Mouse (Mus musculus): Measurements from ENCODE around the gene Rhbdf2. TPM values are rescaled to one million over a fixed set of nuclear protein-coding genes. Genes with fewer than 3 reads are reported as not detected.
A peak's percentile ranks its signal among the peaks of the same experiment; 100 is the strongest.

The Rhbdf2 gene
- total and polyA plus RNA-seq, 2 experiments from 2014 or later, result 1.0 to 3.4 TPM

DNA sequence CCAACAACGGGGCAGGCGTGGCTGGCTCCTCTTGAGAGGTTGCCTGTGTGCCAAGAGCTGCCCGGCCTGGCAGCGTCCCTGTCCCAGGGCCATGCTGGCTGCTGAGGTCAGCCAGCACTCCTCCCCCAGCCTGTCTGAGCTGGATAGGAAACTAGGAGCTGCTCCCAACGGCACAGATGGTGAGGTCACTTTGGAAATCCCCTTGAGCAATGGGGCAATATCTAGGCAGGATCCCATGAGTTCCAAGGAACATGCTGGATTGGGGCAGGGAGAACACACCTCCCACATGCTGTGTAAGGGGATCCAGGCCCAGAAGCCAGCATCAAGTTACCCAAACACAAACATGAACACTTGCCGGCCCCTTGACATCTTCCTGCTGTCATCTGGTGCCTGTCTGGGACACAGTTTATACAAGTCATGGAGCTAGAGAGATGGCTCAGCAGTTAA lies 5.5 kb downstream of the Rhbdf2 start:
- H3K9ac ChIP-seq (replicated peaks; ENCODE audit: low read length, poor library complexity, severe bottlenecking), result no peak overlapping the region
- no peak overlapping the region for H3K4me2 ChIP-seq (ENCODE audit: low read depth, low read length, poor library complexity, severe bottlenecking)
- DNase-seq (ENCODE audit: low spot score) (peak; percentile 86), ATAC-seq (ENCODE audit: low FRiP score) (peak; percentile 56; the same call in 1 of the 2 replicates)
- H3K4me3 ChIP-seq (ENCODE audit: low read depth, low read length), result no peak overlapping the region
- no peaks in the 10 kb centered on the region for H3K36me3 ChIP-seq (ENCODE audit: insufficient read depth, low read length)
- H3K4me1 ChIP-seq (ENCODE audit: insufficient read depth, low read length), result no peaks in the 10 kb centered on the region
- H3K9me3 ChIP-seq (ENCODE audit: low read length), result no peaks in the 10 kb centered on the region
- peaks cover 21% of the 10 kb centered on the region; the same call in 1 of the 2 replicates for H3K27me3 ChIP-seq (ENCODE audit: insufficient read depth, low read length)
- no peak overlapping the region for H3K27ac ChIP-seq (ENCODE audit: low read depth, low read length)
- WGBS, result 61% methylated on average over 6 of the region's 6 CpGs
- TF ChIP-seq CTCF (IDR thresholded peaks at IDR 0.05), result no peak

DNA sequence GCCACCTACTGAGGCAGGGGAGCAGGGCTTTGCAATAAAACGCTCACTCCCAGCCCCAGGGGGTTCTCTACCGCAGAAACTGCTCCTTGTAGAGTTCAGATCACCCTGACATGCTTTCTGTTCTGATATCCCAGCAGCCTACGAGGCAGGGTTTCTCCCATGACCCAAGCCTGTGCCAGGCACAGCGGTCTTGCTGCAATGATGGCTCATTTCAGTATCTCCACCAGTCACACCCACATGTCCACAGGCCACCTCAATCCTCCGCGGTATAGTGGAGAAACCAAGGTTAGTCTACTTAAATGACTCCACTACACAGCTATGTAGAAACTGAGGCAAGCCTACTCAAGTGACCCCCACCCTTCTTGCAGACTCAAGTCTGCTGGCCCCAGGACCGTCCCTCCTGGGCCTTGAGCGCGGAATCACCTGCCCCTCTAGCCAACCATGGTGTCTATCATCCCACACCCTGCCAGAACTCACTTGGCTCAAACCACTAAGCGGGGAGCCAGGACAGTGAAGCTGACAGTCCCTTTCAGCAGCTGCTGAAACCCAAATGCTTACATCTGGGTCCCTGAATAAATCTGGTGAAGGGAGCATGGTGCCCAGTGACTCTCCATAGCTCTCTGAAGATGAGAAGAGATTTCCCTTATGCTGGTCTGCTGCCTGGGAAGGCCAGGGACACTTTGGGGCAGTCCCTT lies 6.1 kb downstream of the Rhbdf2 start:
- no peak for TF ChIP-seq CTCF (IDR thresholded peaks at IDR 0.05)
- Histone ChIP-seq H3K4me1 (ENCODE audit: insufficient read depth, low read length) (no peaks in the 10 kb centered on the region), H3K27ac (ENCODE audit: low read depth, low read length) (no peak overlapping the region; the same call in 1 of the 2 replicates), H3K9me3 (ENCODE audit: low read length) (no peaks in the 10 kb centered on the region), H3K9ac (replicated peaks; ENCODE audit: low read length, poor library complexity, severe bottlenecking) (no peak overlapping the region), H3K4me2 (ENCODE audit: low read depth, low read length, poor library complexity, severe bottlenecking) (no peak overlapping the region), H3K4me3 (ENCODE audit: low read depth, low read length) (no peak overlapping the region), H3K36me3 (ENCODE audit: insufficient read depth, low read length) (no peaks in the 10 kb centered on the region), H3K27me3 (ENCODE audit: insufficient read depth, low read length) (peaks cover 21% of the 10 kb centered on the region; the same call in 1 of the 2 replicates)
- no peak for ATAC-seq (ENCODE audit: low FRiP score)
- no peak for DNase-seq (ENCODE audit: low spot score)
- WGBS, result 80% methylated on average over 10 of the region's 10 CpGs

DNA sequence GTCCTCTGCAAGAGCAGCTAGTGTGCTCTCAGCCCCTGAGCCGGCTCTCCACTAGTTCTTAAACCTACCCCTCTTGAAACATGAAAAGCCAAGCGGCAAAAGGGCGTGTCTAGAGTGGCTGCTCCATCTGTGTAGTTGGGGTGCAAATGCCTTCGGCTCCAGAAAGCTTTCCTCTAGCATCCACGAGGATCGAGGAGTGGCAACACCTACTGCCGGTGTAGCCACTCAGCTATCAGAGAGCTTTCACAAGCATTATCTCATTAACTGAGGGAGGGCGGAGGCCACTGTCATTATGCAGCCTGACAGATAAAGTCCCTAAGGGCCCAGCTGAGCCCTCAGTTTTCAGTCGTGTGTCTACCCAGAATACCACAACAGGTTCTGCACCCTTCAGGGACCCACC lies 6.7 kb downstream of the Rhbdf2 start:
- no peak overlapping the region for H3K4me3 ChIP-seq (ENCODE audit: low read depth, low read length)
- TF ChIP-seq CTCF (IDR thresholded peaks at IDR 0.05), result no peak
- ATAC-seq (ENCODE audit: low FRiP score), result no peak
- no peak for DNase-seq (ENCODE audit: low spot score)
- no peak overlapping the region for H3K9ac ChIP-seq (replicated peaks; ENCODE audit: low read length, poor library complexity, severe bottlenecking)
- H3K27ac ChIP-seq (ENCODE audit: low read depth, low read length), result no peak overlapping the region
- H3K4me1 ChIP-seq (ENCODE audit: insufficient read depth, low read length), result no peaks in the 10 kb centered on the region
- peaks cover 15% of the 10 kb centered on the region; the same call in 1 of the 2 replicates for H3K27me3 ChIP-seq (ENCODE audit: insufficient read depth, low read length)
- no peak overlapping the region for H3K4me2 ChIP-seq (ENCODE audit: low read depth, low read length, poor library complexity, severe bottlenecking)
- 46% methylated on average over 9 of the region's 9 CpGs for WGBS
- H3K36me3 ChIP-seq (ENCODE audit: insufficient read depth, low read length), result no peaks in the 10 kb centered on the region
- H3K9me3 ChIP-seq (ENCODE audit: low read length), result no peaks in the 10 kb centered on the region

GRCm38 (mm10) chr11:116619561-116619960 lies 7.3 kb downstream of the Rhbdf2 start:
- H3K36me3 ChIP-seq (ENCODE audit: insufficient read depth, low read length), result no peaks in the 10 kb centered on the region

GRCm38 (mm10) chr11:116619156-116619555 lies 7.7 kb downstream of the Rhbdf2 start:
- H3K9me3 ChIP-seq (ENCODE audit: low read length), result no peaks in the 10 kb centered on the region
- no peaks in the 10 kb centered on the region for H3K4me1 ChIP-seq (ENCODE audit: insufficient read depth, low read length)
- H3K27me3 ChIP-seq (ENCODE audit: insufficient read depth, low read length), result peaks cover 8% of the 10 kb centered on the region; the same call in 1 of the 2 replicates
- ATAC-seq (ENCODE audit: low FRiP score) (no peak), DNase-seq (ENCODE audit: low spot score) (no peak)
- WGBS, result 84% methylated on average over 7 of the region's 7 CpGs
- H3K4me3 ChIP-seq (ENCODE audit: low read depth, low read length), result no peak overlapping the region
- H3K27ac ChIP-seq (ENCODE audit: low read depth, low read length), result no peak overlapping the region
- TF ChIP-seq CTCF (IDR thresholded peaks at IDR 0.05), result no peak
- H3K36me3 ChIP-seq (ENCODE audit: insufficient read depth, low read length), result no peaks in the 10 kb centered on the region
- no peak overlapping the region for H3K4me2 ChIP-seq (ENCODE audit: low read depth, low read length, poor library complexity, severe bottlenecking)
- H3K9ac ChIP-seq (replicated peaks; ENCODE audit: low read length, poor library complexity, severe bottlenecking), result no peak overlapping the region

More at GRCm38 (mm10) chr11:116619561-116619960, 7.3 kb downstream of the Rhbdf2 start:
- ATAC-seq (ENCODE audit: low FRiP score) (no peak), DNase-seq (ENCODE audit: low spot score) (peak; percentile 42)
- Histone ChIP-seq H3K4me3 (ENCODE audit: low read depth, low read length) (no peak overlapping the region), H3K4me2 (ENCODE audit: low read depth, low read length, poor library complexity, severe bottlenecking) (no peak overlapping the region), H3K27ac (ENCODE audit: low read depth, low read length) (no peak overlapping the region), H3K4me1 (ENCODE audit: insufficient read depth, low read length) (no peaks in the 10 kb centered on the region), H3K9me3 (ENCODE audit: low read length) (no peaks in the 10 kb centered on the region), H3K27me3 (ENCODE audit: insufficient read depth, low read length) (peaks cover 12% of the 10 kb centered on the region; the same call in 1 of the 2 replicates), H3K9ac (replicated peaks; ENCODE audit: low read length, poor library complexity, severe bottlenecking) (no peak overlapping the region)
- no peak for TF ChIP-seq CTCF (IDR thresholded peaks at IDR 0.05)
- 71% methylated on average over 8 of the region's 8 CpGs for WGBS

- no peak for ATAC-seq (ENCODE audit: low FRiP score)
- no peak overlapping the region for H3K27ac ChIP-seq (ENCODE audit: low read depth, low read length)
- no peaks in the 10 kb centered on the region for H3K36me3 ChIP-seq (ENCODE audit: insufficient read depth, low read length)
- H3K4me3 ChIP-seq (ENCODE audit: low read depth, low read length), result no peak overlapping the region
- WGBS, result 92% methylated on average over 7 of the region's 7 CpGs
- H3K9ac ChIP-seq (replicated peaks; ENCODE audit: low read length, poor library complexity, severe bottlenecking), result no peak overlapping the region
- H3K27me3 ChIP-seq (ENCODE audit: insufficient read depth, low read length), result peaks cover 5% of the 10 kb centered on the region; the same call in 1 of the 2 replicates
- no peak for DNase-seq (ENCODE audit: low spot score)
- H3K4me1 ChIP-seq (ENCODE audit: insufficient read depth, low read length), result no peaks in the 10 kb centered on the region
- TF ChIP-seq CTCF (IDR thresholded peaks at IDR 0.05), result no peak
- no peak overlapping the region for H3K4me2 ChIP-seq (ENCODE audit: low read depth, low read length, poor library complexity, severe bottlenecking)
- H3K9me3 ChIP-seq (ENCODE audit: low read length), result no peaks in the 10 kb centered on the region
Observed at GRCm38 (mm10) chr11:116618666-116619065, 8.2 kb downstream of the Rhbdf2 start.

Data from midbrain, postnatal 0 days (tissue).